Mouse (Mus musculus) testis, adult 2 months (tissue): ENCODE measurements around the gene Zfp566. TPM values are rescaled to one million over a fixed set of nuclear protein-coding genes. Genes with fewer than 3 reads are reported as not detected.

Experiments
- H3K27ac ChIP-seq: fragments of 200-500 bp; 2 replicates; pipeline ENCODE4 v1.5.1; 2012; ENCODE audit warnings: low read depth, low read length; ENCODE audit not compliant: control insufficient read depth, insufficient read depth
- H3K27me3 ChIP-seq: fragments of 200-500 bp; 2 replicates; pipeline ENCODE4 v1.6.1; 2012; ENCODE audit warnings: mild to moderate bottlenecking, low read length, moderate library complexity; ENCODE audit not compliant: control insufficient read depth, insufficient read depth
- H3K36me3 ChIP-seq: fragments of 200-500 bp; 2 replicates; pipeline ENCODE4 v1.6.1; 2012; ENCODE audit warnings: mild to moderate bottlenecking, low read length; ENCODE audit not compliant: control insufficient read depth, insufficient read depth
- H3K4me1 ChIP-seq: fragments of 200-500 bp; 2 replicates; pipeline ENCODE4 v1.6.1; 2012; ENCODE audit warnings: low read length; ENCODE audit not compliant: control insufficient read depth, insufficient read depth
- H3K4me3 ChIP-seq: fragments of 200-500 bp; 2 replicates; pipeline ENCODE4 v1.5.1; 2012; ENCODE audit warnings: low read depth, mild to moderate bottlenecking, low read length, moderate library complexity, mixed read lengths; ENCODE audit not compliant: control insufficient read depth
- CTCF ChIP-seq: fragments of 200-500 bp; IDR thresholded peaks from 2 replicates; pipeline ENCODE4 v1.5.1; 2012; ENCODE audit warnings: low read depth, mild to moderate bottlenecking, inconsistent platforms, low read length, moderate library complexity; ENCODE audit not compliant: control insufficient read depth, insufficient read depth, insufficient replicate concordance
- POLR2A ChIP-seq: fragments of 200-500 bp; IDR thresholded peaks from 2 replicates; pipeline ENCODE4 v1.6.1; 2012; ENCODE audit warnings: low read depth, mild to moderate bottlenecking, inconsistent platforms, low read length, moderate library complexity; ENCODE audit not compliant: control insufficient read depth
- polyA plus RNA-seq: library from polyadenylated mRNA; depleted of rRNA; stranded (reverse); fragments of >200 nt; gene quantifications from 2 replicates; pipeline ENCODE4 v1.2.3, GENCODE M21; 2012

The Zfp566 gene
- polyA plus RNA-seq, 1 experiment: 0.43 TPM

GRCm38 (mm10) chr7:30089405-30089804 lies 922 bp downstream of the Zfp566 start:
- Histone ChIP-seq H3K36me3 (no peaks in the 10 kb centered on the region), H3K4me3 (no peak overlapping the region), H3K27me3 (no peaks in the 10 kb centered on the region), H3K27ac (no peak overlapping the region), H3K4me1 (peaks cover 14% of the 10 kb centered on the region)
- TF ChIP-seq POLR2A (no peak), CTCF (no peak)

GRCm38 (mm10) chr7:30086524-30086923 lies 3.8 kb downstream of the Zfp566 start:
- H3K36me3 ChIP-seq: no peaks in the 10 kb centered on the region
- H3K27ac ChIP-seq: no peak overlapping the region

GRCm38 (mm10) chr7:30072146-30073028 lies 17.9 kb downstream of the Zfp566 start, which contains the start of gene Zfp82:
Zfp82 (minus strand) TSS chr7:30072900.
- TF ChIP-seq POLR2A (peak; percentile 44; the same call in 1 of the 2 replicates), CTCF (no peak)
- peak within 1 kb of the TSS; percentile 7; the same call in 1 of the 2 replicates for H3K27ac ChIP-seq
- H3K36me3 ChIP-seq: no peaks in the 10 kb centered on the region
- H3K4me3 ChIP-seq: peak within 1 kb of the TSS; percentile 88
- H3K4me1 ChIP-seq: peaks cover 9% of the 10 kb centered on the region
- H3K27me3 ChIP-seq: no peaks in the 10 kb centered on the region

More at GRCm38 (mm10) chr7:30086524-30086923, 3.8 kb downstream of the Zfp566 start:
- Histone ChIP-seq H3K4me1 (peaks cover 10% of the 10 kb centered on the region), H3K4me3 (no peak overlapping the region), H3K27me3 (no peaks in the 10 kb centered on the region)
- TF ChIP-seq CTCF: no peak
- TF ChIP-seq POLR2A: no peak

DNA sequence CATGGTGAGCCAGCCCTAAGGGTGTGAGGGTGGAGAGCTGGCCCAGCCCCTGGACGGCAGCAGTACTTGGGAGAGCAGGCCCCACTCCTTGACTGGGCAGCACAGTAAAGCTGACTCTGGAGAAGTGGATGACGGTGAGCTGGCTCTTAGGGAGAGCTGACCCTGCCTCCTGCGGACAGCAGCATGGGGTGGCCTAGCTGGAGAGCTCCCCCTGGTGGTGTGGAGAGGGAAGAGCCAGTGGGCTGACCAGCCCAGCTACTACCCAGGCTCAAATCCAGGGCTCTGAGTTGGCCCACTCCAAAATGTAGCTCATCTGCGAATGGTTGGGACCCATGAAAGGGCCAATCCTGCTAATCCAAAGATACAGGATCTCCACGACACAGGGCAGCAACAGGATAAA lies 25.7 kb downstream of the Zfp566 start:
- no peak overlapping the region for H3K4me3 ChIP-seq
- TF ChIP-seq POLR2A: no peak
- peak; percentile 43; the same call in 1 of the 2 replicates for TF ChIP-seq CTCF
- no peaks in the 10 kb centered on the region for H3K27me3 ChIP-seq
- H3K4me1 ChIP-seq: no peaks in the 10 kb centered on the region
- no peaks in the 10 kb centered on the region for H3K36me3 ChIP-seq
- no peak overlapping the region for H3K27ac ChIP-seq

GRCm38 (mm10) chr7:30062478-30062877 lies 27.8 kb downstream of the Zfp566 start:
- H3K4me3 ChIP-seq: no peak overlapping the region
- TF ChIP-seq CTCF (no peak; the same call in 1 of the 2 replicates), POLR2A (no peak)
- no peaks in the 10 kb centered on the region for H3K4me1 ChIP-seq
- no peaks in the 10 kb centered on the region for H3K36me3 ChIP-seq
- no peak overlapping the region for H3K27ac ChIP-seq
- no peaks in the 10 kb centered on the region for H3K27me3 ChIP-seq

GRCm38 (mm10) chr7:30060341-30060740 lies 30.0 kb downstream of the Zfp566 start:
- Histone ChIP-seq H3K4me3 (no peak overlapping the region), H3K27me3 (no peaks in the 10 kb centered on the region), H3K36me3 (no peaks in the 10 kb centered on the region), H3K4me1 (no peaks in the 10 kb centered on the region), H3K27ac (no peak overlapping the region)
- TF ChIP-seq CTCF (no peak), POLR2A (no peak)

GRCm38 (mm10) chr7:30053591-30053990 lies 36.7 kb downstream of the Zfp566 start:
- H3K27me3 ChIP-seq: no peaks in the 10 kb centered on the region
- no peak overlapping the region for H3K4me3 ChIP-seq
- no peak overlapping the region for H3K27ac ChIP-seq
- no peaks in the 10 kb centered on the region for H3K36me3 ChIP-seq
- TF ChIP-seq POLR2A: no peak
- TF ChIP-seq CTCF: no peak
- peaks cover 2% of the 10 kb centered on the region for H3K4me1 ChIP-seq
